Mouse (Mus musculus) embryonic fibroblast, embryonic 13.5 days (primary cell): ENCODE results near the gene B4galnt1. TPM values are rescaled to one million over a fixed set of nuclear protein-coding genes. Genes with fewer than 3 reads are reported as not detected.

Experiments
- H3K27ac ChIP-seq: 2 replicates; pipeline ENCODE4 v1.5.1; 2012; ENCODE audit warnings: low read length, control low read depth, inconsistent platforms; ENCODE audit not compliant: insufficient read depth
- H3K4me1 ChIP-seq: 2 replicates; pipeline ENCODE4 v1.6.1; 2011; ENCODE audit warnings: low read length; ENCODE audit not compliant: control insufficient read depth, insufficient read depth
- H3K4me3 ChIP-seq: 2 replicates; pipeline ENCODE4 v1.5.1; 2011; ENCODE audit warnings: mild to moderate bottlenecking, control low read depth, low read length; ENCODE audit not compliant: insufficient read depth
- CTCF ChIP-seq: IDR thresholded peaks from 2 replicates; pipeline ENCODE4 v1.5.1; 2011; ENCODE audit warnings: mild to moderate bottlenecking, control low read depth, low read length, moderate library complexity, borderline replicate concordance; ENCODE audit not compliant: insufficient read depth
- POLR2A ChIP-seq: IDR thresholded peaks from 2 replicates; pipeline ENCODE4 v1.6.1; 2011; ENCODE audit warnings: low read depth, mild to moderate bottlenecking, control low read depth, low read length, moderate library complexity
- polyA plus RNA-seq: library from polyadenylated mRNA; stranded (reverse); fragments of >200 nt; gene quantifications from 2 replicates; pipeline ENCODE4 v1.2.4, GENCODE M21; 2011; ENCODE audit warnings: low read depth; ENCODE audit not compliant: missing spikeins, insufficient read length

The B4galnt1 gene
- polyA plus RNA-seq, 1 experiment, result 28.3 TPM

DNA sequence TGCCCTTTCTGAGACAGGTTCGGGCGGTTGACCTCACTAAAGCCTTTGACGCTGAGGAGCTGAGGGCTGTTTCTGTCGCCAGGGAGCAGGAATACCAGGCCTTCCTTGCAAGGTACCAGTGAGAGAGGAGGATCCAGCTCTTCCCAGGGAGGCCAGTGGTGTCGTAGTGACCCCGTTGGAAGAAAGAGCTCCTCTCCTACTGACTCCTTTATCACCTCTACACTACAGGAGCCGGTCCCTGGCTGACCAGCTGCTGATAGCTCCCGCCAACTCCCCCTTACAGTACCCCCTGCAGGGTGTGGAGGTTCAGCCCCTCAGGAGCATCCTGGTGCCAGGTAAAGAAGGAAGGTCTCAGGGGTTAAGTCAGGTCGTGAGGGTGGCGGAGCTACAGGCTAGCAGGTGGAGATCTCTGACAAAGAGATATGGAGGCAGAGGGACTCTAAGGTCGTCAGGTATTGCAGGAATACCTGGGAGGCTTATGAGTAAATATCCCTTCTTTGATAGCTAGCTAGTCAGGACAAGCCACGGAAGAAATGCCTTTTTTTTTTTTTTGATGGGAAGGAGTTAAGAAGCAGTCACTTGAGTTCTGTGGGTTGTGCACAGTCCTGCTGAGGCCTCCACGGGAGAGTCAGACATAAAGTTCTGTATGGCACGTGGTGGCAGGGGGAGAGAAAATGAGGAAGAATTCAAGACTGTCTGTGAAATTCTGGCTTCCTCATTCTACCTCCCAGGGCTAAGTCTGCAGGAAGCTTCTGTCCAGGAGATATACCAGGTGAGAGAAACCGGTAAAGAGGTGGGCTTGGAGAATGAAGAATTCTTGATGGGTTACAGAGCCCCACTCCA, 2.0 kb downstream of the B4galnt1 start:
- H3K4me3 ChIP-seq, result peak overlapping the region; percentile 60
- no peak for TF ChIP-seq POLR2A
- H3K27ac ChIP-seq, result no peak overlapping the region
- no peaks in the 10 kb centered on the region for H3K4me1 ChIP-seq

- no peaks in the 10 kb centered on the region for H3K4me1 ChIP-seq
- no peak overlapping the region for H3K4me3 ChIP-seq
- TF ChIP-seq POLR2A, result no peak
- no peak overlapping the region for H3K27ac ChIP-seq
These were observed 2.7 kb downstream of the B4galnt1 start for GRCm38 (mm10) chr10:127167614-127168192.

- no peak for TF ChIP-seq POLR2A
- peak; percentile 21; the same call in 1 of the 2 replicates for TF ChIP-seq CTCF
- H3K4me3 ChIP-seq, result no peak overlapping the region
- H3K27ac ChIP-seq, result no peak overlapping the region
These were observed 5.0 kb downstream of the B4galnt1 start for GRCm38 (mm10) chr10:127170002-127170401.

GRCm38 (mm10) chr10:127170837-127171272, 5.8 kb downstream of the B4galnt1 start:
- no peak overlapping the region for H3K27ac ChIP-seq
- peak overlapping the region; percentile 18 for H3K4me3 ChIP-seq
- no peaks in the 10 kb centered on the region for H3K4me1 ChIP-seq
- TF ChIP-seq POLR2A (no peak), CTCF (peak; percentile 94)

More at GRCm38 (mm10) chr10:127170002-127170401, 5.0 kb downstream of the B4galnt1 start:
- H3K4me1 ChIP-seq, result no peaks in the 10 kb centered on the region

DNA sequence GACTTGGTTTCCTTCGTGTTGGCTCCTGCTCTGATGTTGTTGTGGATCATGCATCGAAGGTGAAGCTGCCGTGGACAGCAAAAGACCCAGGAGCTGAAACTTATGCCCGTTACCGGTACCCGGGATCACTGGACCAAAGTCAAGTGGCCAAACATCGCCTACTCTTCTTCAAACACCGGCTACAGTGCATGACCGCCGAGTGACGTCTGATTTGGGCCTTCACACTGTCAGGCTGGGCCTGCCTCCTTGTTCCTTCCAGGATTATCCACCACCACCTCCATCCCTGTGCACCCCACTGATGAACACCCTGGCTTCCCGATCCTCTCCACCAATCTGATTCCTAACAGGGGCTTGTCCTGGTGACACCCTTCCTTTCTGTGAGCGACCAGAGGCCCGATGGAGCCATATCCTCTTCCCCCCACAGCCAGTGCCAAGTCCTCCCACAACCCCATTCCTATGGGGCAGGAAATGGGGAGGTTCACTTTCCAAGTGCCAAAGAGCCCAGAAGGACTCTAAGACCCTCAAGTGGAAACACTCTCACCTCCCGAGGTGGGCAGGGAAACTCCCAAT, 6.7 kb downstream of the B4galnt1 start:
- Histone ChIP-seq H3K27ac (no peak overlapping the region), H3K4me3 (no peak overlapping the region), H3K4me1 (no peaks in the 10 kb centered on the region)
- TF ChIP-seq POLR2A (no peak), CTCF (no peak)

- H3K27ac ChIP-seq, result no peak overlapping the region
- TF ChIP-seq CTCF (no peak), POLR2A (no peak)
- no peak overlapping the region for H3K4me3 ChIP-seq
These were observed 8.4 kb downstream of the B4galnt1 start for GRCm38 (mm10) chr10:127173148-127174065.

GRCm38 (mm10) chr10:127174170-127174569, 9.1 kb downstream of the B4galnt1 start:
- Histone ChIP-seq H3K4me1 (no peaks in the 10 kb centered on the region), H3K27ac (no peak overlapping the region)
- TF ChIP-seq POLR2A (no peak), CTCF (no peak)

More at GRCm38 (mm10) chr10:127173148-127174065, 8.4 kb downstream of the B4galnt1 start:
- H3K4me1 ChIP-seq, result no peaks in the 10 kb centered on the region

GRCm38 (mm10) chr10:127176228-127176627, 11.2 kb downstream of the B4galnt1 start:
- no peak for TF ChIP-seq CTCF
- TF ChIP-seq POLR2A, result no peak
- no peak overlapping the region for H3K4me3 ChIP-seq
- H3K27ac ChIP-seq, result no peak overlapping the region
- H3K4me1 ChIP-seq, result 0 out of 2 replicates have a peak, but pooled peaks cover 4% of the 10 kb centered on the region

More at GRCm38 (mm10) chr10:127174170-127174569, 9.1 kb downstream of the B4galnt1 start:
- no peak overlapping the region for H3K4me3 ChIP-seq

DNA sequence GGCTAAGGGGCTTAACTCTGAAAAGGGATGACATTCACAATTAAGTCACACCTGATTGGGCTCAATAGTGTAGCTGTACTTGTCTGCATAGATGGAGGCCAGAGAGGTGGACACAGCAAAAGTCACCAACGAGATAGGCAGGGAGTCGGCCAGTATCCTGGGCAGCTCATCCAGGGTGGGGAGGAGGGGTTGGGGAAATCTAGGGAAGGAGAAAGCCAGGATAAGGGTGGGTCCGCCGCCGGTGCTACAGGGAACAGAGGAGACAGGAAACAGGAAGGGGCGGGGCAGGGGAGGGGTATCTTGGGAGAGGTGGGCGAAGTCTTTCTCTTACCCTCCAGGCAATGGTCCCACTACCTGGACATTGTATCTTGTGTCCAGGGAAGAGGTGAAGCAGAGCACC, 11.7 kb downstream of the B4galnt1 start:
- no peak overlapping the region for H3K4me3 ChIP-seq
- 0 out of 2 replicates have a peak, but pooled peaks cover 4% of the 10 kb centered on the region for H3K4me1 ChIP-seq
- no peak overlapping the region for H3K27ac ChIP-seq
- TF ChIP-seq POLR2A (no peak), CTCF (no peak)
